Mouse (Mus musculus) kidney, embryonic 14.5 days (tissue): Measurements from ENCODE around the gene Thap3. TPM values are rescaled to one million over a fixed set of nuclear protein-coding genes. Genes with fewer than 3 reads are reported as not detected.
"Not testable (repeated sequence)": the region's sequence is repeated elsewhere in the genome, so short reads cannot be mapped to it uniquely, and the experiment has no call there.

Experiments used
- ATAC-seq: fragments of 200-750 bp; cut with Nextera tagmentation; 2 replicates; pipeline ENCODE4 v1.8.0; 2017; ENCODE audit warnings: moderate number of reproducible peaks, mild to moderate bottlenecking, moderate TSS enrichment, moderate library complexity; ENCODE audit not compliant: low FRiP score, low TSS enrichment
- H3K27ac ChIP-seq: fragments of 300-500 bp; sonication (generic); 2 replicates; pipeline ENCODE4 v1.5.1; 2014; ENCODE audit warnings: low read depth, mild to moderate bottlenecking, low read length, moderate library complexity, mixed read lengths
- H3K27me3 ChIP-seq: fragments of 300-500 bp; sonication (generic); 2 replicates; pipeline ENCODE4 v1.6.1; 2014; ENCODE audit warnings: mild to moderate bottlenecking, low read length; ENCODE audit not compliant: control insufficient read depth, insufficient read depth
- H3K36me3 ChIP-seq: fragments of 300-500 bp; sonication (generic); 2 replicates; pipeline ENCODE4 v1.6.1; 2014; ENCODE audit warnings: low read length, mixed read lengths; ENCODE audit not compliant: control insufficient read depth, insufficient read depth
- H3K4me1 ChIP-seq: fragments of 300-500 bp; sonication (generic); 2 replicates; pipeline ENCODE4 v1.6.1; 2014; ENCODE audit warnings: low read length, mixed read lengths; ENCODE audit not compliant: control insufficient read depth, insufficient read depth
- H3K4me2 ChIP-seq: fragments of 300-500 bp; sonication (generic); replicated peaks from 2 replicates; pipeline ENCODE4 v1.6.1; 2014; ENCODE audit warnings: low read depth, mild to moderate bottlenecking, low read length
- H3K4me3 ChIP-seq: fragments of 300-500 bp; sonication (generic); 2 replicates; pipeline ENCODE4 v1.5.1; 2014; ENCODE audit warnings: mild to moderate bottlenecking, low read length
- H3K9ac ChIP-seq: fragments of 300-500 bp; sonication (generic); 2 replicates; pipeline ENCODE4 v1.6.1; 2014; ENCODE audit warnings: low read depth, mild to moderate bottlenecking, low read length, moderate library complexity
- H3K9me3 ChIP-seq: fragments of 300-500 bp; sonication (generic); 2 replicates; pipeline ENCODE4 v1.6.1; 2016; ENCODE audit warnings: low read length; ENCODE audit not compliant: control insufficient read depth
- WGBS: fragments of 180-500 bp; shearing (Covaris S2); extraction: QIAGEN DNeasy Blood & Tissue Kit; methylation state at CpG from one replicate; pipeline ENCODE4 v1.1.7; 2014; 5-methylcytosine and 5-hydroxymethylcytosine counted together
- polyA plus RNA-seq: library from polyadenylated mRNA; unstranded; fragments of >200 nt; fragmentation: Nextera tagmentation; extraction: Ambion mirVana; gene quantifications from 2 replicates; pipeline ENCODE4 v1.2.1, GENCODE M21; 2014

Gene Thap3
- polyA plus RNA-seq = 29.2 and 35.8 TPM in 2 replicates

- Histone ChIP-seq H3K9me3 (no peaks in the 10 kb centered on the region), H3K27ac (peak within 1 kb of the TSS; percentile 87), H3K27me3 (no peaks in the 10 kb centered on the region), H3K4me1 (peaks cover 32% of the 10 kb centered on the region), H3K4me3 (peak within 1 kb of the TSS; percentile 87), H3K36me3 (peaks cover 47% of the 10 kb centered on the region), H3K9ac (peak within 1 kb of the TSS; percentile 93), H3K4me2 (peak within 1 kb of the TSS; percentile 70)
- under 1% methylated on average over 52 of the region's 54 CpGs for WGBS
- ATAC-seq = peak; percentile 63
Observed at GRCm38 (mm10) chr4:151988342-151989109, at the start of gene Thap3. Gene Thap3 (minus strand): TSS chr4:151988997.

- Histone ChIP-seq H3K4me1 (peaks cover 14% of the 10 kb centered on the region), H3K9ac (peak within 1 kb of the TSS; percentile 93), H3K27me3 (no peaks in the 10 kb centered on the region), H3K4me2 (peak within 1 kb of the TSS; percentile 92), H3K9me3 (no peaks in the 10 kb centered on the region), H3K4me3 (peak within 1 kb of the TSS; percentile 100), H3K36me3 (peaks cover 24% of the 10 kb centered on the region), H3K27ac (no peak within 1 kb of the TSS)
- ATAC-seq = peak; percentile 43; the same call in 1 of the 2 replicates
- WGBS = 45% methylated on average over 10 of the region's 10 CpGs
Observed at GRCm38 (mm10) chr4:152038225-152038984, 49.6 kb upstream of the Thap3 start, which contains the start of gene Tas1r1. Gene Tas1r1 (minus strand): TSS chr4:152038568.

GRCm38 (mm10) chr4:152036464-152036863 is 47.7 kb upstream of the Thap3 start:
- not testable (repeated sequence) for H3K4me2 ChIP-seq, H3K9me3 ChIP-seq, H3K27me3 ChIP-seq, H3K36me3 ChIP-seq, H3K4me3 ChIP-seq, H3K27ac ChIP-seq, H3K9ac ChIP-seq, ATAC-seq
- 87% methylated on average over 6 of the region's 6 CpGs for WGBS
- peaks cover 12% of the 10 kb centered on the region for H3K4me1 ChIP-seq

GRCm38 (mm10) chr4:152032922-152033321 is 44.1 kb upstream of the Thap3 start:
- 92% methylated on average over 13 of the region's 13 CpGs for whole genome bisulfite sequencing
- no peak overlapping the region for H3K9ac ChIP-seq
- no peak overlapping the region for H3K4me3 ChIP-seq
- H3K4me2 ChIP-seq = no peak overlapping the region
- H3K4me1 ChIP-seq = peaks cover 5% of the 10 kb centered on the region
- no peaks in the 10 kb centered on the region for H3K36me3 ChIP-seq
- no peaks in the 10 kb centered on the region for H3K9me3 ChIP-seq
- no peaks in the 10 kb centered on the region for H3K27me3 ChIP-seq
- no peak overlapping the region for H3K27ac ChIP-seq
- no peak for ATAC-seq

- WGBS = 67% methylated on average over 4 of the region's 4 CpGs
- no peak overlapping the region for H3K4me3 ChIP-seq
- no peak for ATAC-seq
- no peaks in the 10 kb centered on the region for H3K27me3 ChIP-seq
- 0 out of 2 replicates have a peak, but pooled peaks cover 3% of the 10 kb centered on the region for H3K36me3 ChIP-seq
- H3K9ac ChIP-seq = no peak overlapping the region
- H3K27ac ChIP-seq = no peak overlapping the region
- peaks cover 26% of the 10 kb centered on the region for H3K4me1 ChIP-seq
- no peaks in the 10 kb centered on the region for H3K9me3 ChIP-seq
- H3K4me2 ChIP-seq = no peak overlapping the region
Observed at GRCm38 (mm10) chr4:152029997-152030396, 41.2 kb upstream of the Thap3 start.

GRCm38 (mm10) chr4:152029087-152029486 is 40.3 kb upstream of the Thap3 start:
- H3K4me3 ChIP-seq = no peak overlapping the region
- no peaks in the 10 kb centered on the region for H3K27me3 ChIP-seq
- ATAC-seq = no peak
- H3K9ac ChIP-seq = no peak overlapping the region
- no peaks in the 10 kb centered on the region for H3K9me3 ChIP-seq
- WGBS = 54% methylated on average over 5 of the region's 5 CpGs
- H3K4me2 ChIP-seq = no peak overlapping the region
- peaks cover 27% of the 10 kb centered on the region for H3K4me1 ChIP-seq
- H3K36me3 ChIP-seq = peaks cover 9% of the 10 kb centered on the region; the same call in 1 of the 2 replicates
- no peak overlapping the region for H3K27ac ChIP-seq

GRCm38 (mm10) chr4:152028456-152028855 is 39.7 kb upstream of the Thap3 start:
- H3K9ac ChIP-seq = peak overlapping the region; percentile 60
- no peak for ATAC-seq
- H3K9me3 ChIP-seq = no peaks in the 10 kb centered on the region
- H3K27me3 ChIP-seq = no peaks in the 10 kb centered on the region
- peak overlapping the region; percentile 79; the same call in 1 of the 2 replicates for H3K4me3 ChIP-seq
- H3K4me2 ChIP-seq = peak overlapping the region; percentile 92
- H3K27ac ChIP-seq = no peak overlapping the region
- WGBS = 62% methylated on average over 15 of the region's 15 CpGs
- H3K36me3 ChIP-seq = peaks cover 13% of the 10 kb centered on the region
- H3K4me1 ChIP-seq = peaks cover 27% of the 10 kb centered on the region

- peak within 1 kb of the TSS; percentile 44; the same call in 1 of the 2 replicates for H3K27ac ChIP-seq
- peak; percentile 96 for ATAC-seq
- no peaks in the 10 kb centered on the region for H3K27me3 ChIP-seq
- WGBS = 0% methylated on average over 34 of the region's 35 CpGs
- peak within 1 kb of the TSS; percentile 70 for H3K9ac ChIP-seq
- peak within 1 kb of the TSS; percentile 79 for H3K4me3 ChIP-seq
- peaks cover 27% of the 10 kb centered on the region for H3K4me1 ChIP-seq
- peak within 1 kb of the TSS; percentile 92 for H3K4me2 ChIP-seq
- H3K36me3 ChIP-seq = peaks cover 22% of the 10 kb centered on the region
- no peaks in the 10 kb centered on the region for H3K9me3 ChIP-seq
Observed at GRCm38 (mm10) chr4:152027524-152027923, 38.7 kb upstream of the Thap3 start, which contains the start of gene Zbtb48. Gene Zbtb48 (minus strand): TSS chr4:152027671.
